Mouse (Mus musculus): ENCODE data around the gene Rps19. TPM values are rescaled to one million over a fixed set of nuclear protein-coding genes. Genes with fewer than 3 reads are reported as not detected.

The Rps19 gene
- polyA plus RNA-seq, 1 experiment from 2014 or later: 2,332 TPM

GRCm38 (mm10) chr7:24859234-24859633, 24.9 kb upstream of the Rps19 start:
- Histone ChIP-seq H3K4me3 (ENCODE audit: low read depth, low read length) (no peak overlapping the region), H3K4me2 (ENCODE audit: low read depth, severe bottlenecking) (no peak overlapping the region), H3K36me3 (ENCODE audit: control insufficient read depth, insufficient read depth, low read length) (no peaks in the 10 kb centered on the region), H3K9ac (ENCODE audit: low read length) (no peak overlapping the region), H3K27ac (replicated peaks; ENCODE audit: low read depth, low read length) (no peak overlapping the region), H3K4me1 (ENCODE audit: control insufficient read depth, insufficient read depth, low read length) (no peaks in the 10 kb centered on the region), H3K9me3 (ENCODE audit: control insufficient read depth, low read length) (no peaks in the 10 kb centered on the region), H3K27me3 (ENCODE audit: control insufficient read depth, insufficient read depth, low read length) (no peaks in the 10 kb centered on the region)
- 74% methylated on average over 5 of the region's 5 CpGs for WGBS
- DNase-seq (ENCODE audit: low spot score): no peak
- ATAC-seq (ENCODE audit: insufficient number of reproducible peaks, low FRiP score, low TSS enrichment, low read depth): no peak

- H3K9ac ChIP-seq (ENCODE audit: low read length): no peak within 1 kb of the TSS
- H3K27me3 ChIP-seq (ENCODE audit: control insufficient read depth, insufficient read depth, low read length): no peaks in the 10 kb centered on the region
- H3K9me3 ChIP-seq (ENCODE audit: control insufficient read depth, low read length): no peaks in the 10 kb centered on the region
- H3K36me3 ChIP-seq (ENCODE audit: control insufficient read depth, insufficient read depth, low read length): no peaks in the 10 kb centered on the region
- no peaks in the 10 kb centered on the region for H3K4me1 ChIP-seq (ENCODE audit: control insufficient read depth, insufficient read depth, low read length)
- no peak for DNase-seq (ENCODE audit: low spot score)
- H3K27ac ChIP-seq (replicated peaks; ENCODE audit: low read depth, low read length): no peak within 1 kb of the TSS
- ATAC-seq (ENCODE audit: insufficient number of reproducible peaks, low FRiP score, low TSS enrichment, low read depth): no peak
- 88% methylated on average over 7 of the region's 7 CpGs for WGBS
- no peak within 1 kb of the TSS for H3K4me2 ChIP-seq (ENCODE audit: low read depth, severe bottlenecking)
- no peak within 1 kb of the TSS for H3K4me3 ChIP-seq (ENCODE audit: low read depth, low read length)
These were observed 22.3 kb upstream of the Rps19 start, which contains the start of gene Gm9844 for GRCm38 (mm10) chr7:24861913-24862312. Gm9844 (plus strand) TSS chr7:24862213.

GRCm38 (mm10) chr7:24862853-24863252, 21.3 kb upstream of the Rps19 start:
- Histone ChIP-seq H3K4me3 (ENCODE audit: low read depth, low read length) (no peak overlapping the region), H3K9me3 (ENCODE audit: control insufficient read depth, low read length) (no peaks in the 10 kb centered on the region), H3K36me3 (ENCODE audit: control insufficient read depth, insufficient read depth, low read length) (no peaks in the 10 kb centered on the region), H3K4me1 (ENCODE audit: control insufficient read depth, insufficient read depth, low read length) (no peaks in the 10 kb centered on the region), H3K27ac (replicated peaks; ENCODE audit: low read depth, low read length) (no peak overlapping the region), H3K27me3 (ENCODE audit: control insufficient read depth, insufficient read depth, low read length) (no peaks in the 10 kb centered on the region), H3K4me2 (ENCODE audit: low read depth, severe bottlenecking) (no peak overlapping the region), H3K9ac (ENCODE audit: low read length) (no peak overlapping the region)
- DNase-seq (ENCODE audit: low spot score): no peak
- no peak for ATAC-seq (ENCODE audit: insufficient number of reproducible peaks, low FRiP score, low TSS enrichment, low read depth)
- WGBS: 91% methylated on average over 4 of the region's 4 CpGs

DNA sequence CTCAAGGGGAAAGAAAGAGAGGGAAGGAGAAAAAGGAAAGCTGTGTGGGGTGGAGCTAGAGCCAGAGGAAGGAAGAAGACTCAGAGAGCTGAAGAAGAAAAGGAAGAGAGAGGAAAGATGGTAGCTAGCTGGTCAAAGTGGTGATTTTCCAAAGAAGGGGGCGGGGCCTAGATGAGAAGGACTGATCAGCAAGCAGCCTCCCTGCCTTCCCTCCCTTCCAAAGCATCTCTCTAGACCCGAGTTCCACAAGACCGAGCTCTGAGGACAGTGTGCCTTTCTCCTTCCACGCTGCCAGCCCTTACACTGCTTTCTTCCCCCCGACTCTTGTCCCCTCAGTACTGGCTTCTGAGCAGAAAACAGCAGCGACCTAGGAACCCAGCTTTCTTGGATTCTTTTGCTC, 20.0 kb upstream of the Rps19 start:
- 44% methylated on average over 6 of the region's 6 CpGs for WGBS
- Histone ChIP-seq H3K9ac (ENCODE audit: low read length) (no peak overlapping the region), H3K4me1 (ENCODE audit: control insufficient read depth, insufficient read depth, low read length) (no peaks in the 10 kb centered on the region), H3K4me3 (ENCODE audit: low read depth, low read length) (no peak overlapping the region), H3K27ac (replicated peaks; ENCODE audit: low read depth, low read length) (no peak overlapping the region), H3K36me3 (ENCODE audit: control insufficient read depth, insufficient read depth, low read length) (no peaks in the 10 kb centered on the region), H3K9me3 (ENCODE audit: control insufficient read depth, low read length) (no peaks in the 10 kb centered on the region), H3K27me3 (ENCODE audit: control insufficient read depth, insufficient read depth, low read length) (no peaks in the 10 kb centered on the region), H3K4me2 (ENCODE audit: low read depth, severe bottlenecking) (no peak overlapping the region)
- DNase-seq (ENCODE audit: low spot score) (no peak), ATAC-seq (ENCODE audit: insufficient number of reproducible peaks, low FRiP score, low TSS enrichment, low read depth) (no peak)

DNA sequence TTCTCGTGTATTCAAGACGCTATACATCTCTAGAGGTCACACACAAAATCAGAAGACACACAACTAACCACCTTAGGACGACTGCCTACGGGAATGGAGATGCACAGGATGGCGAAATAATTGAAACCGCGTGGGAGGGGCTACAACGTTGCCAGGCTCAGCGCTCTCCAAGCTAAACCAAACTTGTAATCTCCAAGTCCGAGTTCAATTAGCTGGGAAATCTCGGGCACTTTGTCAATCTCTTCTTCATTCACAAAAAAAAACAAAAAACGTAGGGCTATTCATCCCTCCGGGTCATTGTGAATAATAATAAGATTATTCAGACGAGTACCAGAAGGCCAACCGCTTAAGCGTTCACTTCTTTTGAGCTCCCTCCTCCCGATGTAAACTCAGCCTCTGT, 15.1 kb upstream of the Rps19 start:
- DNase-seq (ENCODE audit: low spot score): no peak
- no peaks in the 10 kb centered on the region for H3K36me3 ChIP-seq (ENCODE audit: control insufficient read depth, insufficient read depth, low read length)
- H3K4me3 ChIP-seq (ENCODE audit: low read depth, low read length): no peak overlapping the region
- H3K9me3 ChIP-seq (ENCODE audit: control insufficient read depth, low read length): peaks cover 7% of the 10 kb centered on the region; the same call in 1 of the 2 replicates
- 0 out of 2 replicates have a peak, but pooled peaks cover 3% of the 10 kb centered on the region for H3K27me3 ChIP-seq (ENCODE audit: control insufficient read depth, insufficient read depth, low read length)
- no peaks in the 10 kb centered on the region for H3K4me1 ChIP-seq (ENCODE audit: control insufficient read depth, insufficient read depth, low read length)
- WGBS: 69% methylated on average over 17 of the region's 17 CpGs
- H3K27ac ChIP-seq (replicated peaks; ENCODE audit: low read depth, low read length): no peak overlapping the region
- no peak overlapping the region for H3K4me2 ChIP-seq (ENCODE audit: low read depth, severe bottlenecking)
- ATAC-seq (ENCODE audit: insufficient number of reproducible peaks, low FRiP score, low TSS enrichment, low read depth): no peak
- no peak overlapping the region for H3K9ac ChIP-seq (ENCODE audit: low read length)

- H3K4me2 ChIP-seq (ENCODE audit: low read depth, severe bottlenecking): no peak within 1 kb of the TSS
- WGBS: 47% methylated on average over 39 of the region's 41 CpGs
- 0 out of 2 replicates have a peak, but pooled peaks cover 3% of the 10 kb centered on the region for H3K27me3 ChIP-seq (ENCODE audit: control insufficient read depth, insufficient read depth, low read length)
- H3K36me3 ChIP-seq (ENCODE audit: control insufficient read depth, insufficient read depth, low read length): no peaks in the 10 kb centered on the region
- H3K9ac ChIP-seq (ENCODE audit: low read length): no peak within 1 kb of the TSS
- peaks cover 7% of the 10 kb centered on the region; the same call in 1 of the 2 replicates for H3K9me3 ChIP-seq (ENCODE audit: control insufficient read depth, low read length)
- ATAC-seq (ENCODE audit: insufficient number of reproducible peaks, low FRiP score, low TSS enrichment, low read depth) (no peak), DNase-seq (ENCODE audit: low spot score) (no peak)
- H3K4me3 ChIP-seq (ENCODE audit: low read depth, low read length): no peak within 1 kb of the TSS
- H3K27ac ChIP-seq (replicated peaks; ENCODE audit: low read depth, low read length): no peak within 1 kb of the TSS
- no peaks in the 10 kb centered on the region for H3K4me1 ChIP-seq (ENCODE audit: control insufficient read depth, insufficient read depth, low read length)
These were observed 14.5 kb upstream of the Rps19 start, which contains the start of the genes Lypd4 and Dmrtc2 for GRCm38 (mm10) chr7:24869532-24870165. Lypd4 (minus strand) TSS chr7:24869941. Dmrtc2 (plus strand) TSS chr7:24870057.

GRCm38 (mm10) chr7:24877588-24877987, 6.6 kb upstream of the Rps19 start:
- Histone ChIP-seq H3K4me1 (ENCODE audit: control insufficient read depth, insufficient read depth, low read length) (no peaks in the 10 kb centered on the region), H3K27me3 (ENCODE audit: control insufficient read depth, insufficient read depth, low read length) (no peaks in the 10 kb centered on the region), H3K4me2 (ENCODE audit: low read depth, severe bottlenecking) (no peak overlapping the region), H3K4me3 (ENCODE audit: low read depth, low read length) (no peak overlapping the region), H3K9ac (ENCODE audit: low read length) (no peak overlapping the region), H3K36me3 (ENCODE audit: control insufficient read depth, insufficient read depth, low read length) (no peaks in the 10 kb centered on the region), H3K27ac (replicated peaks; ENCODE audit: low read depth, low read length) (no peak overlapping the region), H3K9me3 (ENCODE audit: control insufficient read depth, low read length) (no peaks in the 10 kb centered on the region)
- WGBS: 60% methylated on average over 3 of the region's 3 CpGs
- ATAC-seq (ENCODE audit: insufficient number of reproducible peaks, low FRiP score, low TSS enrichment, low read depth) (no peak), DNase-seq (ENCODE audit: low spot score) (no peak)

GRCm38 (mm10) chr7:24879620-24880019, 4.6 kb upstream of the Rps19 start:
- no peak for DNase-seq (ENCODE audit: low spot score)
- no peak overlapping the region for H3K4me2 ChIP-seq (ENCODE audit: low read depth, severe bottlenecking)
- H3K4me1 ChIP-seq (ENCODE audit: control insufficient read depth, insufficient read depth, low read length): no peaks in the 10 kb centered on the region
- no peak for ATAC-seq (ENCODE audit: insufficient number of reproducible peaks, low FRiP score, low TSS enrichment, low read depth)
- H3K9me3 ChIP-seq (ENCODE audit: control insufficient read depth, low read length): no peaks in the 10 kb centered on the region
- no peak overlapping the region for H3K4me3 ChIP-seq (ENCODE audit: low read depth, low read length)
- WGBS: 31% methylated on average over 2 of the region's 2 CpGs
- no peaks in the 10 kb centered on the region for H3K36me3 ChIP-seq (ENCODE audit: control insufficient read depth, insufficient read depth, low read length)
- H3K27me3 ChIP-seq (ENCODE audit: control insufficient read depth, insufficient read depth, low read length): no peaks in the 10 kb centered on the region
- no peak overlapping the region for H3K27ac ChIP-seq (replicated peaks; ENCODE audit: low read depth, low read length)
- no peak overlapping the region for H3K9ac ChIP-seq (ENCODE audit: low read length)

Data from limb, embryonic 11.5 days (tissue).